Mouse (Mus musculus) lung, adult 2 months (tissue): Measurements from ENCODE around the gene Anapc15-ps.

ENCODE experiments used
- CTCF ChIP-seq: fragments of 200-500 bp; IDR thresholded peaks from 2 replicates; pipeline ENCODE4 v1.5.1; 2011; ENCODE audit warnings: mild to moderate bottlenecking, low read length, control low read depth; ENCODE audit not compliant: insufficient read depth
- POLR2A ChIP-seq: fragments of 200-500 bp; IDR thresholded peaks from 2 replicates; pipeline ENCODE4 v1.6.1; 2011; ENCODE audit warnings: low read depth, mild to moderate bottlenecking, control low read depth, low read length, borderline replicate concordance; ENCODE audit errors: extremely low read depth

- TF ChIP-seq CTCF (no peak), POLR2A (no peak)
Observed at GRCm38 (mm10) chr10:95684782-95685555, 11.7 kb upstream of the Anapc15-ps start.
